Mouse (Mus musculus): ENCODE measurements around the gene Dsn1.

Gene Dsn1

GRCm38 (mm10) chr2:157006511-157007233 lies at the start of gene Dsn1:
Gene Dsn1, minus strand, starts transcription at chr2:157007154.
- peak; percentile 91 for DNase-seq

- DNase-seq: no peak
These were observed 48.8 kb upstream of the Dsn1 start for GRCm38 (mm10) chr2:157055721-157056120.

- DNase-seq: peak; percentile 63
These were observed 47.9 kb upstream of the Dsn1 start for GRCm38 (mm10) chr2:157054816-157055215.

- peak; percentile 86 for DNase-seq
These were observed 47.3 kb upstream of the Dsn1 start for GRCm38 (mm10) chr2:157054297-157054696.

- no peak for DNase-seq
These were observed 46.8 kb upstream of the Dsn1 start for GRCm38 (mm10) chr2:157053787-157054186.

- no peak for DNase-seq
These were observed 46.2 kb upstream of the Dsn1 start for GRCm38 (mm10) chr2:157053124-157053523.

GRCm38 (mm10) chr2:157052448-157052847 lies 45.5 kb upstream of the Dsn1 start:
- DNase-seq: no peak

- no peak for DNase-seq
These were observed 42.9 kb upstream of the Dsn1 start for GRCm38 (mm10) chr2:157049831-157050243.

- DNase-seq: no peak
These were observed 41.6 kb upstream of the Dsn1 start for GRCm38 (mm10) chr2:157048395-157049181.

- no peak for DNase-seq
These were observed 40.0 kb upstream of the Dsn1 start for GRCm38 (mm10) chr2:157046956-157047355.

GRCm38 (mm10) chr2:157045932-157046331 lies 39.0 kb upstream of the Dsn1 start:
- no peak for DNase-seq

GRCm38 (mm10) chr2:157043987-157044386 lies 37.0 kb upstream of the Dsn1 start:
- DNase-seq: no peak

GRCm38 (mm10) chr2:157043556-157043955 lies 36.6 kb upstream of the Dsn1 start:
- DNase-seq: no peak

GRCm38 (mm10) chr2:157041421-157041820 lies 34.5 kb upstream of the Dsn1 start:
- no peak for DNase-seq

- DNase-seq: no peak
These were observed 33.7 kb upstream of the Dsn1 start for GRCm38 (mm10) chr2:157040649-157041046.

- peak; percentile 52 for DNase-seq
These were observed 33.1 kb upstream of the Dsn1 start for GRCm38 (mm10) chr2:157039900-157040648.

- DNase-seq: peak; percentile 30
These were observed 30.3 kb upstream of the Dsn1 start for GRCm38 (mm10) chr2:157037303-157037702.

GRCm38 (mm10) chr2:157036400-157036799 lies 29.4 kb upstream of the Dsn1 start:
- DNase-seq: peak; percentile 65

GRCm38 (mm10) chr2:157035371-157035770 lies 28.4 kb upstream of the Dsn1 start:
- DNase-seq: no peak

GRCm38 (mm10) chr2:157030804-157031203 lies 23.9 kb upstream of the Dsn1 start:
- DNase-seq: peak; percentile 92

- DNase-seq: no peak
These were observed 21.3 kb upstream of the Dsn1 start for GRCm38 (mm10) chr2:157028261-157028660.

GRCm38 (mm10) chr2:157027106-157028008 lies 20.4 kb upstream of the Dsn1 start:
- DNase-seq: peak; percentile 35

Measured in lung, postnatal 36 days (tissue).